Mouse (Mus musculus) ES-Bruce4 (cell line): ENCODE results near the gene Zfp719. TPM values are rescaled to one million over a fixed set of nuclear protein-coding genes. Genes with fewer than 3 reads are reported as not detected.

Experiments used
- H3K27ac ChIP-seq: 2 replicates; pipeline ENCODE4 v1.5.1; 2012; ENCODE audit warnings: low read length, inconsistent platforms; ENCODE audit not compliant: insufficient read depth
- H3K27me3 ChIP-seq: 2 replicates; pipeline ENCODE4 v1.6.1; 2012; ENCODE audit warnings: mild to moderate bottlenecking, low read length, inconsistent platforms; ENCODE audit not compliant: control insufficient read depth, poor library complexity, insufficient read depth, severe bottlenecking
- H3K36me3 ChIP-seq: 2 replicates; pipeline ENCODE4 v1.6.1; 2012; ENCODE audit warnings: inconsistent platforms, mild to moderate bottlenecking, low read length, moderate library complexity; ENCODE audit not compliant: control insufficient read depth, poor library complexity, insufficient read depth, severe bottlenecking
- H3K4me1 ChIP-seq: one replicate; pipeline ENCODE4 v1.8.1; 2011; ENCODE audit warnings: low read length; ENCODE audit not compliant: control insufficient read depth, insufficient read depth
- H3K4me3 ChIP-seq: 2 replicates; pipeline ENCODE4 v1.5.1; 2011; ENCODE audit warnings: low read depth, mild to moderate bottlenecking, low read length
- H3K9ac ChIP-seq: 2 replicates; pipeline ENCODE4 v1.6.1; 2012; ENCODE audit warnings: low read depth, mild to moderate bottlenecking, inconsistent platforms; ENCODE audit not compliant: poor library complexity, severe bottlenecking
- H3K9me3 ChIP-seq: replicated peaks from 2 replicates; pipeline ENCODE4 v1.6.1; 2012; ENCODE audit warnings: mild to moderate bottlenecking, low read length, inconsistent platforms; ENCODE audit not compliant: control insufficient read depth, poor library complexity, insufficient read depth, severe bottlenecking
- CTCF ChIP-seq: IDR thresholded peaks from one replicate; pipeline ENCODE4 v1.8.1; 2011; ENCODE audit warnings: low read depth, low read length
- EP300 ChIP-seq: IDR thresholded peaks from 2 replicates; pipeline ENCODE4 v1.6.1; 2011; ENCODE audit warnings: low read depth, low read length; ENCODE audit not compliant: insufficient read depth
- POLR2A ChIP-seq: IDR thresholded peaks from one replicate; pipeline ENCODE4 v1.8.1; 2011; ENCODE audit warnings: low read length; ENCODE audit not compliant: insufficient read depth
- polyA plus RNA-seq: library from polyadenylated mRNA; stranded (reverse); fragments of >200 nt; gene quantifications from 2 replicates; pipeline ENCODE4 v1.2.4, GENCODE M21; 2011; ENCODE audit warnings: low read depth; ENCODE audit not compliant: missing spikeins, insufficient read depth, insufficient read length

Zfp719 gene
- polyA plus RNA-seq, 1 experiment = 9.4 TPM

DNA sequence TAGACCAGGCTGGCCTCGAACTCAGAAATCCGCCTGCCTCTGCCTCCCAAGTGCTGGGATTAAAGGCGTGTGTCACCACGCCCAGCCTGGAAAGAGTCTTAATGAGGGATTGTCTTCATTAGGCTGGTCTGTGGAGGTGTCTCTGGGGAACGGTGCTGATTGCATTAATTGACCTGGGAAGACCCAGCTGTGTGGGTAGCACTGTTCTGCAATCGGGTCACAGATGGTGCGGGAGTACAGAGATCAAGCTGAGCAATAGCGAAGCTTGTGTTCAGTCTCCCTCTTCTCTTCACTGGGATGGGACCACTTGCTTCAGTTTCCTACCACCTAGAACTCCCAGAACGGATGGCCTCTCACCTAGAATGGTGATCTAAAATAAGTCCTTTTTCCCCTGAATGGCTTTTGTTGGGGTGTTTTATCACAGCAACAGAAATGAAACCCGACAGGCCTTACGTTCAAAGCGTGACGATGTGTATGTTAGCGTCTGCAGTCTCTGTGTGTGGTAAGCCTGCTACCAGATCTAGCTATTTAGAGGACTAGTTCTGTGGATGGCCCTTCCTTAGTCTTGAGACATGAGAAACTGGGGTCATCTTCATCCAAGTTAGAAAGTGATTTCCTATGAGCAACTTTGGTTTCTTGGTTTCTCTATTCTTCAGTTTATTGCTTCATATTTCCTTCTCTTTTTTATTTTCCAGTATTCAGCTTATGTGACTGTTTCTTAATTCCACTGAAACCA, 34.6 kb downstream of the Zfp719 start:
- no peaks in the 10 kb centered on the region for H3K9me3 ChIP-seq
- H3K36me3 ChIP-seq = peaks cover 31% of the 10 kb centered on the region
- H3K27ac ChIP-seq = no peak overlapping the region
- H3K4me1 ChIP-seq = peaks cover 4% of the 10 kb centered on the region
- no peak overlapping the region for H3K9ac ChIP-seq
- TF ChIP-seq EP300 (no peak), POLR2A (no peak), CTCF (no peak)
- H3K4me3 ChIP-seq = no peak overlapping the region
- no peaks in the 10 kb centered on the region for H3K27me3 ChIP-seq

DNA sequence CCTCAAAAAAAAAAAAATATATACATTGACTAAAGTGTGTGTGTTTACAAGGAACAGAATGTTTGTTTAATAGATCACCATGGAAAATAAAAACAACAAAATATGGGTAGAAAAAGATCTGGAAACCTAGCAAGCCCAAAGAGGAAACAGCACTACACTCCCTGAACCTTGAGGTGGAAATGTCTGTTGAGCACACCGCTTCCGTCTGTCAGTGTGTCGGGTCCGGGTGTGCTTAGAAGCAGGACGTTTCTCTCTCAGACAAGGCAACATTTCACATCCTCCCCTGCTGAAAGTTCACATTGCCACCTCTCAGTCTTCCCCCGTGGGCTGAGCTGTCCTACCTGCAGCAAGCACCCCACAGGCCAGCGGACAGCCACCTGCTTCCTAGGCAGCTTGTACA, 43.5 kb downstream of the Zfp719 start:
- H3K36me3 ChIP-seq = peaks cover 8% of the 10 kb centered on the region; the same call in 1 of the 2 replicates
- H3K27ac ChIP-seq = no peak overlapping the region
- H3K4me1 ChIP-seq = no peaks in the 10 kb centered on the region
- no peak overlapping the region for H3K9ac ChIP-seq
- no peak overlapping the region for H3K4me3 ChIP-seq
- no peaks in the 10 kb centered on the region for H3K27me3 ChIP-seq
- no peak for TF ChIP-seq POLR2A
- TF ChIP-seq CTCF = no peak
- TF ChIP-seq EP300 = no peak
- H3K9me3 ChIP-seq = no peaks in the 10 kb centered on the region

DNA sequence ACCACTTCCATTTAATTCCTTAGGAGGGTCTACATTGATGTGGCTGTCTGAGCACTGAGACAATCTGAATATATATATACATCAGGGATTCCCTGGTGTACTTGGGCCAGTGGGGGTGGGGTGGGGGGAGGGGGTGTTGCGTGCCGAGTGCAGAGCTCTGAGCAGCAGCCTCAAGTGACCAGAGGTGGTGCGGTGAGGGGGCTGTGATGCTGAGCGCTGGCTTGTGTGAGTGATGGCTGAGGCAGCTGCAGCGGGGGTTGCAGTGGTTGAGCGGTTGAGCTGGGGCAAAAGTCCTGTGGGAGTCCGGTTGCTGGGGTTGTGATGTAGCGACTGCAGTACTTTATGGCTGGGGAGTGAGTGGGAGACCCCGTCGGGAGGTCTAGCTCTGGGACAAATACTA, 44.4 kb downstream of the Zfp719 start:
- H3K9me3 ChIP-seq = no peaks in the 10 kb centered on the region
- peak overlapping the region; percentile 3; the same call in 1 of the 2 replicates for H3K4me3 ChIP-seq
- H3K36me3 ChIP-seq = peaks cover 3% of the 10 kb centered on the region; the same call in 1 of the 2 replicates
- TF ChIP-seq POLR2A (no peak), CTCF (no peak), EP300 (no peak)
- no peaks in the 10 kb centered on the region for H3K27me3 ChIP-seq
- peak overlapping the region; percentile 18; the same call in 1 of the 2 replicates for H3K9ac ChIP-seq
- H3K27ac ChIP-seq = no peak overlapping the region
- no peaks in the 10 kb centered on the region for H3K4me1 ChIP-seq

DNA sequence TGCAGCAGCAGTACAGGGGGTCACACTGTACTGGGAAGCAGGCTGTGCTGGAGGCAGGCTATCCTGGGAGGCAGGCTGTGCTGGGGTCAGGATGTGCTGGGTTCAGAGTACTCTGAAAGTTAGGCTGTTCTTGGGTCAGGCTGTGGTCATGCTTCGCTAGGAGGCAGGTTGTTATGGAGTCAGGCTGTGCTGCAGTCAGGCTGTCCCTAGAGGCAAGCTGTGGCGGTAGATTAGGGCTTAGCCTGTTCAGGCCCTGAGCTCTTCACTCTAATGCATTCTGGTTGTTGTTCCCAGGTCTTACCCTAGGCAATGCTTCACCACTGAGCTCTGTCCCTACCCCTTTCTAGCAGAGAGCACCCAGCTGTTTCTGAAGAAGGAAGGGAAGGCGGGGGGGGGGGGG, 45.7 kb downstream of the Zfp719 start:
- Histone ChIP-seq H3K36me3 (no peaks in the 10 kb centered on the region), H3K4me1 (no peaks in the 10 kb centered on the region), H3K27me3 (no peaks in the 10 kb centered on the region), H3K27ac (no peak overlapping the region), H3K9me3 (no peaks in the 10 kb centered on the region), H3K9ac (no peak overlapping the region), H3K4me3 (no peak overlapping the region)
- TF ChIP-seq CTCF (no peak), POLR2A (no peak), EP300 (no peak)

DNA sequence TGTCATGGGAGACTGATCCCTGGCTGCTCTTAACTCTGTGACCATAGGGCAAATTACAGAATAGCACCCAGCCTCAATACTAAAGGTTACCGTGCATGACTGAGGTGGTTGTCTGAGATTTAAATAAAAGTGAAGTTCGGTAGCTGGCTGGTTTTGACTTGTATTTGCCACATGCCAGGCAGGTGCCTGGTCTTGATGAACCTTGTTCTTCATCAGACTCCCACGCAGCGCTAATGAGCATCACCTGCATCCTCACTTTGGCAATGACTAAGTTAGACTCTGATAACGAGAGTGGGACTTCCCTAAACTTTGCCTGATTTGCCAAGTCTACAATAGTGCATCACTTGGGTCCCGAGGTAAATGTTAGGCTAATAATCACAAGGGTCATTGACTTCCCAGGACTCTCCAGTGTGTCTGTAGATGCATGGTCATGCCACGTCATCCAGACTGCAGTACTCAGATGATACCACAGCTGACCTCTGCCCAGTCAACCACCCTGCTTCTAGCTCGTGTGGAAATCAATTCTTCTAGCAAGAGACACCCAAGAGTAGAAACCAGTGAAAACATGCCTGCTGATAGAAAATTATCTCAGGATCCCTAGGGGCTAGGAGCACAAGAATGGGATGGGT, 46.5 kb downstream of the Zfp719 start:
- Histone ChIP-seq H3K4me3 (no peak overlapping the region), H3K27ac (no peak overlapping the region), H3K27me3 (no peaks in the 10 kb centered on the region), H3K36me3 (no peaks in the 10 kb centered on the region), H3K4me1 (no peaks in the 10 kb centered on the region), H3K9me3 (no peaks in the 10 kb centered on the region), H3K9ac (no peak overlapping the region)
- TF ChIP-seq POLR2A (no peak), CTCF (no peak)

DNA sequence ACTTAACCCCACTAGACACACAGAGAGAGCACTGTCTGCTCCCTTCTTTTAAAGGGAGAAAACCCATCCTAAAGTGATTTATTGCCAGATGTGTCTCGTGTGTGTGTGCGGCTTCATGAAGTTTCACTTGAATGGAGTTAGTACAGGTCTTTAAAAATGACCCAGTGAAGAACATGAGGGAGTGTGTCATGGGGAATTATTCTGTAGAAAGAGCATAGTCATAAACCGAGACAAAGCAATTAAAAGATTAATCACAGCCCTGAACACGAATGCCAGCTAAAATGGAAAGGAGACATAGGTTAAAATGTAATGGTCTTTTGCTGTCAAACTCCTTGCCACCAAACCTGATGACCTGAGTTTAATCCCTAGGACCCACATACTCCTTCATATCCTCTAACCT, 54.5 kb downstream of the Zfp719 start:
- H3K27me3 ChIP-seq = no peaks in the 10 kb centered on the region
- H3K4me1 ChIP-seq = no peaks in the 10 kb centered on the region
- no peaks in the 10 kb centered on the region for H3K36me3 ChIP-seq
- H3K27ac ChIP-seq = no peak overlapping the region
- TF ChIP-seq POLR2A (no peak), CTCF (no peak), EP300 (no peak)
- no peaks in the 10 kb centered on the region for H3K9me3 ChIP-seq
- no peak overlapping the region for H3K4me3 ChIP-seq
- no peak overlapping the region for H3K9ac ChIP-seq
